In the genomic region with DNA sequence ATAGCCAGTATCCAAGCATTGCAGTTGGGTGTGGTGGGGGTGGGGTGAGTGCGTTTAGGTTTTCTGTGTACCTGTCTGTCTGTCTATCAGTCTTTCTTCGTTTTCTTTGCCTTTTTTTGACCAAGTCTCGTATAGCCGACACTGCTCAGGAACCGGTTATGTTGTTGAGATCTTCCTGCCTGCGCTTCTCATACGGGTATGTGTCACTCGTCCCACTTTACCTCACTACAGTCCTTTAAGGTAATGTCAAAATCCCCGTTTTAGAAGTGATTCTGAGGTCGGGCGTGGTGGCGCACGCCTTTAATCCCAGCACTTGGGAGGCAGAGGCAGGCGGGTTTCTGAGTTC, we compare ENCODE assay signal across 9 mouse cellular contexts. TPM values are rescaled to one million over a fixed set of nuclear protein-coding genes. Genes with fewer than 3 reads are reported as not detected.
A peak's percentile ranks its signal among the peaks of the same experiment; 100 is the strongest.
DNase-seq lines count a peak whose midpoint lies in the region; ATAC-seq and TF ChIP-seq lines count a peak whose summit lies in the region.
"Had no signal": no experiment of that assay in that cellular context is flagged by ENCODE, and none has a peak within 500 bp of the region (broad histone marks: within the 10 kb centered on the region; RNA-seq: fewer than 3 reads in every experiment).

No protein-coding gene starts in this region.

- H3K79me2 ChIP-seq in macrophage (ENCODE audit: inconsistent target), result no peaks in the 10 kb centered on the region

- no peaks in the 10 kb centered on the region for H3K36me3 ChIP-seq in heart, embryonic 13.5 days
- H3K36me3 ChIP-seq in G1E (replicated peaks) (no peaks in the 10 kb centered on the region), macrophage (ENCODE audit: inconsistent target) (no peaks in the 10 kb centered on the region)
- H3K36me3 ChIP-seq in heart, postnatal 0 days (replicated peaks; ENCODE audit: control insufficient read depth, insufficient read depth, low read length), result no peaks in the 10 kb centered on the region

- WGBS in heart, embryonic 13.5 days, result 10% methylated on average over 14 of the region's 14 CpGs
- 13% methylated on average over 14 of the region's 14 CpGs for WGBS in heart, postnatal 0 days
- 3% methylated on average over 9 of the region's 14 CpGs for whole genome bisulfite sequencing in macrophage (ENCODE audit: missing documents)

- peak overlapping the region; percentile 78 for H3K9ac ChIP-seq in heart, embryonic 13.5 days
- H3K9ac ChIP-seq in heart, postnatal 0 days (replicated peaks; ENCODE audit: low read depth, low read length), result 0 out of 2 replicates have a peak overlapping the region, but pooled peaks have one; percentile 26

- H3K4me2 ChIP-seq in heart, embryonic 13.5 days, result peak overlapping the region; percentile 80
- peak overlapping the region; percentile 74 for H3K4me2 ChIP-seq in heart, postnatal 0 days (ENCODE audit: low read depth, low read length)

- DNase-seq in heart, adult 8-10 months (ENCODE audit: low spot score), result no peak
- DNase-seq in G1E (ENCODE audit: low spot score), result no peak
- DNase-seq in heart, postnatal 0 days (ENCODE audit: low spot score), result no peak
- DNase-seq in Muller cell, postnatal 12 days (ENCODE audit: inconsistent ontology term), result no peak
- no peak for DNase-seq in adrenal gland, postnatal 36 days
- DNase-seq in layer of hippocampus, postnatal 10 days (ENCODE audit: low spot score in 2 of 2), result no peak

- ATAC-seq in heart, embryonic 13.5 days (ENCODE audit: extremely low read depth, insufficient number of reproducible peaks, low FRiP score, low TSS enrichment), result no peak
- no peak for ATAC-seq in G1E (ENCODE audit: extremely low read depth, insufficient number of reproducible peaks, low FRiP score, poor library complexity, severe bottlenecking)
- 0 out of 2 replicates have a peak, but pooled peaks have one; percentile 8 for ATAC-seq in heart, postnatal 0 days (ENCODE audit: insufficient read depth, low read depth)

- no peaks in the 10 kb centered on the region for H3K27me3 ChIP-seq in heart, embryonic 13.5 days (replicated peaks)
- no peaks in the 10 kb centered on the region for H3K27me3 ChIP-seq in G1E (ENCODE audit: insufficient read depth, low read length)
- H3K27me3 ChIP-seq in heart, postnatal 0 days (ENCODE audit: control insufficient read depth, insufficient read depth, low read length), result no peaks in the 10 kb centered on the region

- TF ChIP-seq CTCF in G1E (IDR thresholded peaks at IDR 0.05; ENCODE audit: low read depth, low read length), result no peak
- no peak for TF ChIP-seq CTCF in heart, postnatal 0 days (IDR thresholded peaks at IDR 0.05; ENCODE audit: low read depth)

- peak overlapping the region; percentile 90 for H3K4me3 ChIP-seq in heart, embryonic 13.5 days
- peak overlapping the region; percentile 81 for H3K4me3 ChIP-seq in G1E (ENCODE audit: low read depth, low read length)
- peak overlapping the region; percentile 95 for H3K4me3 ChIP-seq in heart, postnatal 0 days (ENCODE audit: low read depth, low read length)
- H3K4me3 ChIP-seq in macrophage (ENCODE audit: inconsistent target), result peak overlapping the region; percentile 80

- H3K27ac ChIP-seq in heart, embryonic 13.5 days (replicated peaks), result no peak overlapping the region
- no peak overlapping the region for H3K27ac ChIP-seq in heart, postnatal 0 days (ENCODE audit: low read depth)
- H3K27ac ChIP-seq in macrophage, result peak overlapping the region; percentile 61; the same call in 1 of the 2 replicates

- H3K9me3 ChIP-seq in heart, embryonic 13.5 days, result no peaks in the 10 kb centered on the region
- H3K9me3 ChIP-seq in G1E (replicated peaks), result no peaks in the 10 kb centered on the region
- H3K9me3 ChIP-seq in heart, postnatal 0 days (replicated peaks; ENCODE audit: control insufficient read depth, low read length), result no peaks in the 10 kb centered on the region

- no peak for TF ChIP-seq EP300 in heart, postnatal 0 days (IDR thresholded peaks at IDR 0.05; ENCODE audit: low read depth)

- H3K4me1 ChIP-seq in heart, embryonic 13.5 days, result peaks cover 7% of the 10 kb centered on the region; the same call in 1 of the 2 replicates
- H3K4me1 ChIP-seq in G1E (ENCODE audit: insufficient read depth, low read depth, low read length), result peaks cover 19% of the 10 kb centered on the region
- H3K4me1 ChIP-seq in heart, postnatal 0 days (ENCODE audit: control insufficient read depth, insufficient read depth), result peaks cover 6% of the 10 kb centered on the region; the same call in 1 of the 2 replicates

RNA-seq across cellular contexts. Expression of a gene that starts 0.6 kb away (rescaled TPM):
- 7.2 and 8.2 TPM in 2 replicates for polyA plus RNA-seq in heart, embryonic 13.5 days (2015; fragmentation: Nextera tagmentation; extraction: Ambion mirVana)
- total RNA-seq in heart, adult 8-10 months (2022), result 10 to 100 TPM; 13.8 to 17.9 (median 15.4) TPM
- total RNA-seq in G1E (2014; fragmentation: Nextera tagmentation) (8.8 and 22.3 TPM in 2 replicates), G1E (2017) (18.6 and 20.0 TPM in 2 replicates)
- polyA plus RNA-seq in G1E (2012) (0.81 and 1.0 TPM in 2 replicates), macrophage (2018) (4.4 to 7.2 TPM (median 7.1 TPM) in 3 replicates)
- total RNA-seq in heart, postnatal 0 days (2014; rRNA removed; ENCODE audit: low replicate concordance), result 0.65 and 8.3 TPM in 2 replicates
- polyA plus RNA-seq in heart, postnatal 0 days (2015; fragmentation: Nextera tagmentation; extraction: Ambion mirVana), result 7.2 and 12.5 TPM in 2 replicates
- 10 to 100 TPM in 22 of 26 experiments, 1 to 10 TPM in 4; 5.1 to 27.5 (median 18.0) TPM for total RNA-seq in macrophage (2018; cell fraction: chromatin; rRNA removed)
- total RNA-seq in macrophage (2018; cell fraction: cytosol; rRNA removed), result 1 to 10 TPM; 3.9 to 7.4 (median 5.5) TPM
- total RNA-seq in macrophage (2018; cell fraction: nucleus; rRNA removed), result 10 to 100 TPM in 21 of 26 experiments, 1 to 10 TPM in 5; 6.0 to 28.6 (median 16.1) TPM
- total RNA-seq in adrenal gland, postnatal 36 days (2021), result 10 to 100 TPM in 1 of 2 experiments, 1 to 10 TPM in 1; 9.6 to 11.3 TPM
- total RNA-seq in layer of hippocampus, postnatal 10 days (2021), result 10 to 100 TPM in 1 of 2 experiments, 1 to 10 TPM in 1; 9.6 to 12.4 TPM

RNA-seq across cellular contexts. Expression of a gene that starts 24.7 kb away (rescaled TPM):
- polyA plus RNA-seq in heart, embryonic 13.5 days (2015; fragmentation: Nextera tagmentation; extraction: Ambion mirVana), result 0.19 TPM in 1 of 2 replicates, not detected in the other
- not detected for total RNA-seq in heart, adult 8-10 months (2022)
- total RNA-seq in G1E (2014; fragmentation: Nextera tagmentation), result not detected in 2 replicates
- 0.22 TPM in 1 of 2 replicates, not detected in the other for total RNA-seq in G1E (2017)
- not detected in 2 replicates for polyA plus RNA-seq in G1E (2012)
- not detected in 2 replicates for total RNA-seq in heart, postnatal 0 days (2014; rRNA removed; ENCODE audit: low replicate concordance)
- polyA plus RNA-seq in heart, postnatal 0 days (2015; fragmentation: Nextera tagmentation; extraction: Ambion mirVana), result 0.47 and 0.60 TPM in 2 replicates
- total RNA-seq in macrophage (2018; cell fraction: chromatin; rRNA removed), result not detected
- under 1 TPM in 5 of 26 experiments, not detected in 21; 0.25 to 0.46 (median 0.29) TPM for total RNA-seq in macrophage (2018; cell fraction: cytosol; rRNA removed)
- not detected for total RNA-seq in macrophage (2018; cell fraction: nucleus; rRNA removed)
- 0.57 to 0.70 TPM in 2 of 3 replicates, not detected in the other for polyA plus RNA-seq in macrophage (2018)
- total RNA-seq in adrenal gland, postnatal 36 days (2021), result not detected
- total RNA-seq in layer of hippocampus, postnatal 10 days (2021), result under 1 TPM; 0.74 to 0.80 TPM
- total RNA-seq: hematopoietic stem cell, adult 5-6 weeks had no signal
